Mouse (Mus musculus) left cerebral cortex, postnatal 36 days (tissue): ENCODE results near the gene Pak1ip1. TPM values are rescaled to one million over a fixed set of nuclear protein-coding genes. Genes with fewer than 3 reads are reported as not detected.

Source experiments
- total RNA-seq, 2 experiments: library from RNA; stranded (reverse); gene quantifications; 2 replicates each; pipeline ENCODE4 v1.2.3; 2021

Pak1ip1 gene
- total RNA-seq, 2 experiments from 2014 or later, result 41.3 to 44.2 TPM

Other genes starting within 250 kb of the Pak1ip1 start
- gene Gcnt2, start 141.3 kb upstream of the Pak1ip1 start, total RNA-seq, result 10 to 100 TPM; 17.5 to 18.3 TPM
- 10 to 100 TPM; 57.9 to 60.8 TPM for gene Tmem14c, start 15.3 kb downstream of the Pak1ip1 start, total RNA-seq
- 1 to 10 TPM; 2.4 to 3.1 TPM for gene Mak, start 78.7 kb downstream of the Pak1ip1 start, total RNA-seq
- gene Gcm2, start 110.0 kb downstream of the Pak1ip1 start, total RNA-seq, result not detected
- gene Sycp2l, start 113.3 kb downstream of the Pak1ip1 start, total RNA-seq, result under 1 TPM in 1 of 2 experiments, not detected in 1; 0.25 TPM
- 10 to 100 TPM; 18.3 to 18.6 TPM for gene Elovl2, start 219.4 kb downstream of the Pak1ip1 start, total RNA-seq
- 100 to 1,000 TPM; 167 to 187 TPM for gene Smim13, start 248.8 kb downstream of the Pak1ip1 start, total RNA-seq